Mouse (Mus musculus) stomach, postnatal 0 days (tissue): ENCODE measurements around the gene Kcnt2.

Experiments used
- CTCF ChIP-seq: IDR thresholded peaks from 2 replicates; pipeline ENCODE4 v1.5.1; 2016; ENCODE audit warnings: antibody characterized with exemption, low read depth, mild to moderate bottlenecking, moderate library complexity
- EP300 ChIP-seq: optimal IDR thresholded peaks from 2 replicates; pipeline ENCODE3; 2016; ENCODE audit warnings: antibody characterized with exemption

GRCm38 (mm10) chr1:140306339-140306738 is 60.4 kb downstream of the Kcnt2 start:
- TF ChIP-seq CTCF, result no peak
- TF ChIP-seq EP300, result no peak
